Mouse (Mus musculus) E14TG2a.4 (cell line): ENCODE measurements around the gene Dnajb13.

ENCODE experiments used
- H3K27me3 ChIP-seq: 2 replicates; pipeline ENCODE4 v1.6.1; 2014; ENCODE audit warnings: low read length, control low read depth; ENCODE audit not compliant: insufficient read depth
- H3K36me3 ChIP-seq: 2 replicates; pipeline ENCODE4 v1.6.1; 2014; ENCODE audit warnings: low read length, control low read depth; ENCODE audit not compliant: insufficient read depth
- H3K4me1 ChIP-seq: replicated peaks from 2 replicates; pipeline ENCODE4 v1.6.1; 2014; ENCODE audit warnings: low read depth, low read length, control low read depth
- H3K4me3 ChIP-seq: replicated peaks from 2 replicates; pipeline ENCODE4 v1.5.1; 2014; ENCODE audit warnings: mild to moderate bottlenecking, low read length
- H3K9me3 ChIP-seq: 2 replicates; pipeline ENCODE4 v1.6.1; 2014; ENCODE audit warnings: low read length, control low read depth
- CTCF ChIP-seq: conservative IDR thresholded peaks from 2 replicates; pipeline ENCODE4 v1.5.1; 2014; ENCODE audit warnings: low read length
- NANOG ChIP-seq: IDR thresholded peaks from 2 replicates; pipeline ENCODE4 v1.6.1; 2014; ENCODE audit warnings: borderline replicate concordance, low read length, mixed read lengths
- POU5F1 ChIP-seq: IDR thresholded peaks from 2 replicates; pipeline ENCODE4 v1.6.1; 2014; ENCODE audit warnings: low read length, borderline replicate concordance

The Dnajb13 gene

DNA sequence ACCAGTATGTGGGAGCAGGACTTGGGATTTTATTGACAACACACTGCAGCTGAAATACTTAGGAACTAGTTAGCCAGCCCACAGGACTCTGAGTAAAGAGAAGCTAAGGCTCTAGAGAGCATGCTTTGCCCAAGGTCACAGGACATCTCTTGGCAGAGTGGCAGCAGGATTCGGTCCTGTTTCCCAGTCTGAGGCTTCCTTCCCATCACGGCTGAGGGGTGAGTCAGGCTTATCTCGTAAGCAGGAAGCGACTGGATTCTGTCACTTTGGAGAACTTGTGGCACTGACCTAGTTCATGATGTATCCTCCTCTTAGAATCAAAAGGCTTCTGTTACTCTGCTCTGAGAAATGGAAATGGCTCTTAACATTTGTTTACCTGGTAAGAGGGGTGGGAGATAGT is 32.9 kb upstream of the Dnajb13 start:
- H3K4me1 ChIP-seq = peaks cover 4% of the 10 kb centered on the region; the same call in 1 of the 2 replicates
- no peak overlapping the region for H3K4me3 ChIP-seq
- TF ChIP-seq NANOG (no peak), CTCF (no peak), POU5F1 (no peak)
- peaks cover 18% of the 10 kb centered on the region for H3K36me3 ChIP-seq
- no peaks in the 10 kb centered on the region for H3K27me3 ChIP-seq
- no peaks in the 10 kb centered on the region for H3K9me3 ChIP-seq

DNA sequence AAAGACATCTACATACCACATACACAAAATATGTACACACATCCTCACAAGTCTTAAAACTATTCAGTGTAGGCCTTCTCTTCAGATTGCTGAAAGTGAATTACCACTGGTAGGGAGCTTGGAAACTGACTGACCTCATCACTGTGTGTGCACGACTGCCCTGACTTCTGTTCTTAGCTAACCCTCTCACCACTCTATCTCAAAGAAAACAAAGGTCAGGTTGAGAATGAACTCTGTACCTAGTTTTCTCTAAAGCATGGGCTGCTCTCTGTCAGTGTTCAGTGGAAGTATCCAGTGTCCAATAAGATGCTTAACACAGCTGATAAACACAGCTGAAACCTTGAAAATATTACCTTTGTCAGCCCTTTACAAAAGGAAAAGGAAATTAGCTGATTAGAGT is 29.7 kb upstream of the Dnajb13 start:
- H3K4me3 ChIP-seq = no peak overlapping the region
- no peaks in the 10 kb centered on the region for H3K9me3 ChIP-seq
- no peaks in the 10 kb centered on the region; the same call in 1 of the 2 replicates for H3K4me1 ChIP-seq
- H3K27me3 ChIP-seq = no peaks in the 10 kb centered on the region
- H3K36me3 ChIP-seq = peaks cover 18% of the 10 kb centered on the region
- TF ChIP-seq CTCF (no peak), NANOG (no peak), POU5F1 (no peak)

DNA sequence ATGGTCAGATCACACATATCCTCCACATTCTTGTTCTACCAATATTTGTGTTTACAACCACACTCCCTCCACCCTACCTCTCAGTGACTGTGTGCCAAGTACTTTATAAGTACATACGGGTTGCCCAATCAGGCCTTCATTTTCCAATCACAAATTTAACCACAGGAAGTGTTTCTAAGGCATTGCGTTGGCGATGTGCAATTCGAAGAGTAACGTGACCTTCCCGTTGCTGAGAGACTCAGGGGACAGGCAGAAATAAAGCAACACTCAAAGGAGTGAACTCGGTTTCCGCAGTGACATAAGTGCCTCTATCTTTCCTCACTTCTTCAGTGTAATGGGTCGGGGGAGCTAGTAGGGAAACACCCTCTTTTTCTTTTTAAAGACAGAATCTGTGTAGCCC is 24.8 kb upstream of the Dnajb13 start:
- H3K9me3 ChIP-seq = no peaks in the 10 kb centered on the region

DNA sequence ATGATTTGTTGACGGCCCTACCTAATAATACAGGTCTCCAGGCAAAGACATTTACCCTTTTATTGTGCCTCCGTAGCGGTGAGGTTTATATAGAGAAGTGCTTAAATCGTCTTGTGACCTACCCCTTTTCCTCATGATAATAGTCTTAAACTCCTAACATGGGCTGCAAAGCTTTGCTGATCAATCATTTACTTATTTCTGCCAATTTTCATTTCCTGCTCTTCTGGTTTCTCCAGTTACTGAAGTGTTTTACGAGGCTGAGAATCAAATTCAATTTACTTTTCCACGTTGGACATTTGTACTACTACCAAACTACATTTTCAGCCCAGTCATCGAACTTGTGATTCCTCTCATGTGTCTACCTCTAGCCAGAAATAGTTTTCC is 22.8 kb upstream of the Dnajb13 start:
- TF ChIP-seq NANOG = no peak
- no peak for TF ChIP-seq POU5F1
- TF ChIP-seq CTCF = no peak
- H3K9me3 ChIP-seq = no peaks in the 10 kb centered on the region
- peaks cover 41% of the 10 kb centered on the region for H3K4me1 ChIP-seq
- peaks cover 22% of the 10 kb centered on the region for H3K36me3 ChIP-seq
- H3K27me3 ChIP-seq = no peaks in the 10 kb centered on the region
- peak overlapping the region; percentile 82 for H3K4me3 ChIP-seq

More for the DNA sequence above, 24.8 kb upstream of the Dnajb13 start:
- H3K36me3 ChIP-seq = peaks cover 19% of the 10 kb centered on the region
- no peak overlapping the region for H3K4me3 ChIP-seq
- peaks cover 22% of the 10 kb centered on the region for H3K4me1 ChIP-seq
- H3K27me3 ChIP-seq = no peaks in the 10 kb centered on the region
- TF ChIP-seq CTCF = no peak
- TF ChIP-seq NANOG = no peak
- TF ChIP-seq POU5F1 = no peak

DNA sequence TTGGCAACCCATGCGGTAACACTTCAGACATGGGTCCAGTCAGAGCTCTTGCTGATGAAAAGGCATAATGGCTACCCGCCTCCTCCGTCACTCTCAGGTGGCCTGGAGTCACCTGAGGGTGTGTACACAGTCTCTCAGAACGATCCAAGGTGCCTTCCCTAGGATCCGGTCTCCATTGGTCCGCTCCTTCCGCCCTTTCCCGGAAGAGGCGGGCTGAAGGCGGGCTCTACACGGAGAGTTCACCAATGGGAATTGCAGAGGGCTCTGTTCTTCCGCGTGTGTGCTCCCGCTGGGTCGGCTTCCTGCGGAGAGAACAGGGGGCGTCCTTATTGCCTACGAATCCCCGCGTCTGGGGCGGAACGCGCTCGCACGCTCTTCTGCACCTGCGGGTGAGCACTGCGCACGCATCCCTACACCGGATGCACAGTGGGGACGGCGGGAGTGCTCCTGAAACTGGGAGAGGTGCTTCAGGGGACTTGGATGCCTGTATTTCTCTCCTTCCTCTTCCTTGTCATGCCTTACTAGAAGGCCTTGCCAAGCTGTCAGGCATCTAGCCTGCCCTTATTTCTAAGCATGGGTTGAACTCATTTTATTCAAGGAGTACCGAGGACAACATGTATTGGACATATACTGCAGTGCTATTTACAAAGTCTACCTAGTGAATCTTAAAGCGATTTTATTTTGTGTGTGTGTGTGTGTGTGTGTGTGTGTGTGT is 22.2 kb upstream of the Dnajb13 start, which contains the start of gene Coa4:
Coa4 (plus strand) TSS at position 268 of the 715 bp plus-strand sequence.
- H3K4me3 ChIP-seq = peak within 1 kb of the TSS; percentile 82
- H3K27me3 ChIP-seq = no peaks in the 10 kb centered on the region
- no peak for TF ChIP-seq CTCF
- no peak for TF ChIP-seq NANOG
- TF ChIP-seq POU5F1 = no peak
- H3K4me1 ChIP-seq = peaks cover 47% of the 10 kb centered on the region
- no peaks in the 10 kb centered on the region for H3K9me3 ChIP-seq
- H3K36me3 ChIP-seq = peaks cover 22% of the 10 kb centered on the region

DNA sequence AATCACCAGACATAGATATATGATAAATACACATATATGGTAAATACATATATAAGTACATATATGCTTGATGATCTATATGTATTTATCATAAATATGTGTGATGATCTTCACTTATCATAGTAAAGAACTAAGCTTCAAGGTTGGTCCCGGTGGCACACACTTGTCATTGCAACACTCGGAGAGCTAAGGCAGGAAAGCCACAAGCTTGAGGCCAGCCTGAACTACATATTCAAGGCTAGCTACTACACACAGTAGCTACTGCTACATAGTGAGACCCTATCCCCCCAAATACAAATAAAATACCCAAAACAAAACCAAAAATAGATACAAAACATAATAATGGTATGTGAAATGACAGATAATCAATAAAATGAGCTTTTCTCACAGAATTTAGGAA is 21.1 kb upstream of the Dnajb13 start:
- TF ChIP-seq POU5F1 = no peak
- no peak for TF ChIP-seq NANOG
- TF ChIP-seq CTCF = no peak
- no peaks in the 10 kb centered on the region for H3K27me3 ChIP-seq
- H3K36me3 ChIP-seq = peaks cover 22% of the 10 kb centered on the region
- peaks cover 55% of the 10 kb centered on the region for H3K4me1 ChIP-seq
- no peaks in the 10 kb centered on the region for H3K9me3 ChIP-seq
- H3K4me3 ChIP-seq = peak overlapping the region; percentile 82

DNA sequence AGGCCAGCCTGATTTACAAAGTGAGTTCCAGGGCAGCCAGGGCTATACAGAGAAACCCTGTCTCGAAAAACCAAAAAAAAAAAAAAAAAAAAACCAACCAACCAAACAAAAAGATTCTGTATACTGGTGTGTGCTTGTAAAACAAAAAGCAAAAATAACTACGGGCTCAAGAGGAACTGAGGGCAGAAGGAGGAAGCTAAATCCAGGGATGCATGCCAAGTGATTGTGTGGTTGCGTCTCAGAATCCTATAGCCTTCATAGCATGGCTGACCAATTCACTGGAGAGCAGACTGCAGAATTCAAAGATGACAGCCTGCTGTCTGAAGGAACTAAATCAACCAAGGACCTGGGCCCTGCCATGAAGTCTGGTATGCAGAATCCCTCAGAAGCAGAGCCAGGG is 19.5 kb upstream of the Dnajb13 start:
- no peaks in the 10 kb centered on the region for H3K27me3 ChIP-seq
- H3K9me3 ChIP-seq = no peaks in the 10 kb centered on the region
- H3K4me1 ChIP-seq = peaks cover 55% of the 10 kb centered on the region
- peaks cover 8% of the 10 kb centered on the region for H3K36me3 ChIP-seq
- no peak overlapping the region for H3K4me3 ChIP-seq
- TF ChIP-seq POU5F1 = no peak
- TF ChIP-seq CTCF = no peak
- TF ChIP-seq NANOG = no peak

DNA sequence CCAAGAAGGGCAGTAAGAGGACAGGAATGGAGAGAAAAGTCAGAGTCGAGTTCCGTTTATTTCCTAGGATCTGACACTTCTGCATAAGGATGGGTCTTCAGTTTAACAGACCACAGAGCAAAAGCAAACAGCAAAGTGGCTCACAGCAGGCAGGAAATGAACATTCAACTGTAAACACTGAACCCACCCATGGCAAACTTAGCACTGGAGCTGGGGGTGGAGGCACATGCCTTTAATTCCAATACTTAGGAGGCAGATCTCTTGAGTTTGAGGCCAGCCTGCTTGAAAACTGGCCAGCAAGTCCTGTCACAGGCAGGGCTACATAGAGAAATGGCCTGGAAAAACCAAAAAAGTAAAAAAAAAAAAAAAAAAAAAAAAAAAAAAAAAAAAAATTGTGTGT is 18.7 kb upstream of the Dnajb13 start:
- Histone ChIP-seq H3K4me3 (peak overlapping the region; percentile 39), H3K9me3 (no peaks in the 10 kb centered on the region), H3K36me3 (0 out of 2 replicates have a peak, but pooled peaks cover 3% of the 10 kb centered on the region), H3K27me3 (no peaks in the 10 kb centered on the region), H3K4me1 (peaks cover 51% of the 10 kb centered on the region)
- TF ChIP-seq POU5F1 = no peak
- TF ChIP-seq NANOG = peak; percentile 75
- no peak for TF ChIP-seq CTCF
